Mouse (Mus musculus) bone marrow macrophage, adult 2 months (primary cell): ENCODE data around the gene Atg7.

ENCODE experiments used
- CTCF ChIP-seq: IDR thresholded peaks from 2 replicates; pipeline ENCODE4 v1.5.1; 2012; ENCODE audit warnings: low read depth, mild to moderate bottlenecking, low read length, moderate library complexity
- POLR2A ChIP-seq: IDR thresholded peaks from 2 replicates; pipeline ENCODE4 v1.6.1; 2012; ENCODE audit warnings: mild to moderate bottlenecking, low read depth, low read length, borderline replicate concordance

- TF ChIP-seq CTCF, result no peak
- TF ChIP-seq POLR2A, result no peak
Observed at GRCm38 (mm10) chr6:114743845-114744244, 100.9 kb downstream of the Atg7 start.
